Mouse (Mus musculus): ENCODE measurements at regions not wholly inside any gene's neighbourhood (a gene's known extent, or its start where the extent isn't known, plus 50 kb on each side); places are given as distances from the start of the nearest gene placed in this dataset.
"Not testable (repeated sequence)": the region's sequence is repeated elsewhere in the genome, so short reads cannot be mapped to it uniquely, and the experiment has no call there.

DNA sequence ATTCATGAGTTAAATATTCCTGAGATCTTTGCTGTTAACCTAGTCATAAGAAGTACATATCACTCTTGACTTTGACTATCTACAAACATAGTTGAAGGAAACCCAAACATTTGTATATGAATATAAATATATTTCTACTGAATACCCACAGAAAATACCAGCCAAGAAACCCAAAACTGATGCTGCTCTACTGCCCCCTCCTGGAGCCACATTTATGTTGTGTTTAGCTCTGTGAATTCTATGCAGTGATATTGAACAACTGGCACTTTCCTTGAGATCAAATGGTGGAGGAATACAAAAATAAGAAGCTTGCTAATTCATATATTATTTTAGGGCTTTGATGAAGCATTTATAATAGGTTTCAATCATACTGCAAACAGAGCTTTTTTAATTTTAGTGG, 89.7 kb upstream of the Mageb16 start:
- DNase-seq (ENCODE audit: low read depth, low spot score) = peak; percentile 36

DNA sequence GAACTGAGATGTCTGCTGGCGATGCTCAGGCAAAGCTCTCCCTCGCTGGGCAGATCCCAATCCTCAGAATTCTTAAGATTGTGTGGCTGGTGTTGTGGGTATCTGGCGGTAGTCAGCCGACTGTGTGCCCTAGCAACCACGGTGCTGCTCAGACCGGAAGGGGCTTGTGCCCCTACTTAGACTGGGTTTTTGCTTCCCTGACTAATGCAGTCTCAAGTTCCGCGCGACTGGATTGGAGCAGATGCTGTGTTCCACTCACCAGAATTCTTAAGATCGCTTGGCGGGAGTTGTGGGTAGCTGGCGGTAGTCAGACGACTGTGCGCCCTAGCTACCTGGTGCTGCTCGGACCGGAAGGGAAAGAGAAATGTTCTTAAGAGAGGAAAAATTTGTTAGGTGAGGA, 87.4 kb upstream of the Mageb16 start:
- not testable (repeated sequence) for DNase-seq (ENCODE audit: low read depth, low spot score)
